Mouse (Mus musculus) small intestine, adult 2 months (tissue): ENCODE data around the gene Zfp975. TPM values are rescaled to one million over a fixed set of nuclear protein-coding genes. Genes with fewer than 3 reads are reported as not detected.
"Not testable (repeated sequence)": the region's sequence is repeated elsewhere in the genome, so short reads cannot be mapped to it uniquely, and the experiment has no call there.

Experiments used
- H3K27ac ChIP-seq: fragments of 200-500 bp; 2 replicates; pipeline ENCODE4 v1.5.1; 2012; ENCODE audit warnings: low read depth, low read length, control low read depth, inconsistent platforms; ENCODE audit not compliant: insufficient read depth
- H3K27me3 ChIP-seq: fragments of 200-500 bp; 2 replicates; pipeline ENCODE4 v1.6.1; 2012; ENCODE audit warnings: mild to moderate bottlenecking, moderate library complexity, low read length, inconsistent platforms; ENCODE audit not compliant: control insufficient read depth, insufficient read depth
- H3K36me3 ChIP-seq: fragments of 200-500 bp; 2 replicates; pipeline ENCODE4 v1.6.1; 2012; ENCODE audit warnings: mild to moderate bottlenecking, low read length, control low read depth, inconsistent platforms; ENCODE audit not compliant: control insufficient read depth, insufficient read depth
- H3K4me1 ChIP-seq: fragments of 200-500 bp; 2 replicates; pipeline ENCODE4 v1.6.1; 2012; ENCODE audit warnings: low read length, inconsistent platforms, mixed read lengths; ENCODE audit not compliant: control insufficient read depth, insufficient read depth, insufficient read length
- H3K4me3 ChIP-seq: fragments of 200-500 bp; 2 replicates; pipeline ENCODE4 v1.5.1; 2012; ENCODE audit warnings: low read depth, mild to moderate bottlenecking, control low read depth, inconsistent platforms, low read length, moderate library complexity
- CTCF ChIP-seq: fragments of 200-500 bp; IDR thresholded peaks from 2 replicates; pipeline ENCODE4 v1.5.1; 2012; ENCODE audit warnings: low read depth, mild to moderate bottlenecking, control low read depth, inconsistent platforms, low read length, moderate library complexity, mixed read lengths; ENCODE audit not compliant: insufficient replicate concordance, insufficient read length; ENCODE audit errors: extremely low read depth
- POLR2A ChIP-seq: fragments of 200-500 bp; IDR thresholded peaks from 2 replicates; pipeline ENCODE4 v1.6.1; 2012; ENCODE audit warnings: low read depth, mild to moderate bottlenecking, control low read depth, inconsistent platforms, low read length, moderate library complexity
- WGBS: fragments of 180-500 bp; shearing (Covaris S2); methylation state at CpG from one replicate; pipeline ENCODE4 v1.1.7; 2018; 5-methylcytosine and 5-hydroxymethylcytosine counted together
- polyA plus RNA-seq: library from polyadenylated mRNA; depleted of rRNA; stranded (reverse); fragments of >200 nt; gene quantifications from 2 replicates; pipeline ENCODE4 v1.2.3, GENCODE M21; 2012; rRNA removed

The Zfp975 gene
- polyA plus RNA-seq: 0.05 and 0.13 TPM in 2 replicates

- TF ChIP-seq POLR2A: 0 out of 2 replicates have a peak, but pooled peaks have one; percentile 14
- under 1% methylated on average over 23 of the region's 23 CpGs for WGBS
- Histone ChIP-seq H3K27ac (peak within 1 kb of the TSS; percentile 75), H3K4me3 (peak within 1 kb of the TSS; percentile 83)
- not testable (repeated sequence) for H3K36me3 ChIP-seq, H3K27me3 ChIP-seq, H3K4me1 ChIP-seq
Measured at GRCm38 (mm10) chr7:42692362-42693158, at the start of gene Zfp975. Gene Zfp975 (minus strand): TSS chr7:42692742.

- TF ChIP-seq POLR2A (no peak), CTCF (no peak)
- Histone ChIP-seq H3K4me1 (no peaks in the 10 kb centered on the region), H3K27me3 (no peaks in the 10 kb centered on the region), H3K36me3 (no peaks in the 10 kb centered on the region), H3K4me3 (no peak overlapping the region), H3K27ac (no peak overlapping the region)
- WGBS: 81% methylated on average over 10 of the region's 10 CpGs
Measured at GRCm38 (mm10) chr7:42738536-42739210, 46.1 kb upstream of the Zfp975 start.

GRCm38 (mm10) chr7:42726917-42727316 is 34.4 kb upstream of the Zfp975 start, which contains the start of gene Gm17067:
Gene Gm17067 (minus strand): TSS chr7:42727017.
- not testable (repeated sequence) for H3K36me3 ChIP-seq, H3K27me3 ChIP-seq
- 85% methylated on average over 4 of the region's 4 CpGs for WGBS

GRCm38 (mm10) chr7:42693251-42693650 is 709 bp upstream of the Zfp975 start:
- WGBS: 1% methylated on average over 4 of the region's 4 CpGs
- not testable (repeated sequence) for H3K27ac ChIP-seq

More at GRCm38 (mm10) chr7:42726917-42727316, 34.4 kb upstream of the Zfp975 start, which contains the start of gene Gm17067:
- not testable (repeated sequence) for H3K27ac ChIP-seq, H3K4me3 ChIP-seq, H3K4me1 ChIP-seq

GRCm38 (mm10) chr7:42680081-42680480 is 12.5 kb downstream of the Zfp975 start:
- not testable (repeated sequence) for H3K4me1 ChIP-seq, H3K36me3 ChIP-seq, H3K27me3 ChIP-seq, H3K4me3 ChIP-seq, H3K27ac ChIP-seq
- 96% methylated on average over 6 of the region's 6 CpGs for WGBS

More at GRCm38 (mm10) chr7:42693251-42693650, 709 bp upstream of the Zfp975 start:
- not testable (repeated sequence) for H3K4me1 ChIP-seq, H3K36me3 ChIP-seq, H3K4me3 ChIP-seq, H3K27me3 ChIP-seq

GRCm38 (mm10) chr7:42679646-42680045 is 12.9 kb downstream of the Zfp975 start:
- H3K27ac ChIP-seq: not testable (repeated sequence)

GRCm38 (mm10) chr7:42660140-42660539 is 32.4 kb downstream of the Zfp975 start:
- H3K27ac ChIP-seq: not testable (repeated sequence)

More at GRCm38 (mm10) chr7:42679646-42680045, 12.9 kb downstream of the Zfp975 start:
- not testable (repeated sequence) for H3K27me3 ChIP-seq, H3K4me1 ChIP-seq, H3K4me3 ChIP-seq, H3K36me3 ChIP-seq

GRCm38 (mm10) chr7:42655211-42655610 is 37.3 kb downstream of the Zfp975 start:
- H3K4me3 ChIP-seq, H3K36me3 ChIP-seq, H3K27me3 ChIP-seq, H3K4me1 ChIP-seq, H3K27ac ChIP-seq: not testable (repeated sequence)
- WGBS: 64% methylated on average over 2 of the region's 2 CpGs

More at GRCm38 (mm10) chr7:42660140-42660539, 32.4 kb downstream of the Zfp975 start:
- WGBS: 78% methylated on average over 5 of the region's 5 CpGs
- H3K36me3 ChIP-seq, H3K4me3 ChIP-seq, H3K4me1 ChIP-seq, H3K27me3 ChIP-seq: not testable (repeated sequence)

GRCm38 (mm10) chr7:42643120-42643620 is 49.4 kb downstream of the Zfp975 start:
- H3K27me3 ChIP-seq, H3K4me1 ChIP-seq, H3K36me3 ChIP-seq, H3K27ac ChIP-seq, H3K4me3 ChIP-seq: not testable (repeated sequence)
- 19% methylated on average over 3 of the region's 3 CpGs for WGBS

- peak within 1 kb of the TSS; percentile 73 for H3K4me3 ChIP-seq
- WGBS: 2% methylated on average over 25 of the region's 25 CpGs
- not testable (repeated sequence) for H3K27ac ChIP-seq, H3K27me3 ChIP-seq, H3K36me3 ChIP-seq, H3K4me1 ChIP-seq
Measured at GRCm38 (mm10) chr7:42642152-42643115, 50.1 kb downstream of the Zfp975 start, which contains the start of gene Zfp976. Gene Zfp976 (minus strand): TSS chr7:42642588.
